Mouse (Mus musculus) left cerebral cortex, adult 18-20 months (tissue): ENCODE measurements around the gene Atg2a. TPM values are rescaled to one million over a fixed set of nuclear protein-coding genes. Genes with fewer than 3 reads are reported as not detected.
A peak's percentile ranks its signal among the peaks of the same experiment; 100 is the strongest.

Experiments
- DNase-seq, 2 experiments: peaks; one replicate each; pipeline ENCODE4 v3.0.0; 2021 to 2022; ENCODE audit warnings: low spot score in 2 of 2, mixed read lengths in 1 of 2
- total RNA-seq, 2 experiments: library from RNA; stranded (reverse); gene quantifications; 2 replicates each; pipeline ENCODE4 v1.2.3; 2021

Gene Atg2a
- total RNA-seq, 2 experiments from 2014 or later, result 31.5 to 33.9 TPM

DNA sequence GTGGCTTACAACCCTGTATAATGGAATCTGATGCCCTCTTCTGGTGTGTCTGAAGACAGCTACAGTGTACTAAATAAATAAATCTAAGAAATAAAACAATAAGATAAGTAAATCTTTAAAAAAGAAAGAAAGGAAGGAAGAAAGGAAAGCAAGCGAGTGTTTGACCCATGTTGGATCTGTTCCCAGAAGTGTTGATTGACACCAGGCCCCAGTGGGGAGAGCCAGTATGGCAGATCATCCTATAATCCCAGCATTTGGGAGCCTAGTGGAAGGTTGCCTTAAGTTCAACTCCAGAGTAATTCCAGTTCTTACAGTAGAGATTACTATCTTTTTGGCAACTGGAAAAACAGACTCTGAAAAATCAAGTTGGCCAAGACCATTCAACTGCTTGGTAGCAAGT lies 4.3 kb downstream of the Atg2a start:
- DNase-seq, result no peak

DNA sequence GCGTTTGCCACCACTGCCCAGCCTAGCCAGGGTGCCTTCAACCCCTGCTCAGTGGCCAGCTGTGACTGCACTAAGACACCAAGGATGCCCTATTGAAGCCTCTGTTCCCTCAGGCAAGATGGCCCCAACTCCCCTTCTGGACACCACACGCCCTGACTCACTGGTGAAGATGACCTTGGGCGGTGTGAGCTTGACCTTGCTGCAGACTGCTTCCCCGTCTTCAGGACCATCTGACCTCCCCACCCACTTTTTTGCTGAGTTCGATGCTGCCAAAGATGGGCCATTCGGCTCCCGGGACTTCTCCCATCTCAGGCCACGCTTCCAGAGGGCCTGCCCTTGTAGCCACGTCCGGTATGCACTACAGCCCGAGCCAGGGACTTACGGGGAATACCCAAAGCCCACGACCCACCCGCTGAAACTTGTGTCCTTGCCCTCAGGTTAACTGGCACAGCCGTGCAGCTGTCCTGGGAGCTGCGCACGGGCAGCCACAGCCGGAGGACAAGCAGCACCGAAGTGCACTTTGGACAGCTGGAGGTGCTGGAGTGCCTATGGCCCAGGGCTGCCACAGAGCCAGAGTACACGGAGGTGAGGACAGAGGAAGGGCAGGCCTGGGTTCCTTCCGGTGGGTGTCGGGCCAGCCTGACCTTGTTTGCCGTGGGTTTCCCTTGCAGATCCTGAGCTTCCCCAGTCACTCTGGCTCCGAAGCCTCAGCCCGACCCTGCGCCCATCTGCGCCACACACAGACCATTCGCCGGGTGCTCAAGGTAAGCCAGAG lies 6.2 kb downstream of the Atg2a start:
- no peak for DNase-seq

DNA sequence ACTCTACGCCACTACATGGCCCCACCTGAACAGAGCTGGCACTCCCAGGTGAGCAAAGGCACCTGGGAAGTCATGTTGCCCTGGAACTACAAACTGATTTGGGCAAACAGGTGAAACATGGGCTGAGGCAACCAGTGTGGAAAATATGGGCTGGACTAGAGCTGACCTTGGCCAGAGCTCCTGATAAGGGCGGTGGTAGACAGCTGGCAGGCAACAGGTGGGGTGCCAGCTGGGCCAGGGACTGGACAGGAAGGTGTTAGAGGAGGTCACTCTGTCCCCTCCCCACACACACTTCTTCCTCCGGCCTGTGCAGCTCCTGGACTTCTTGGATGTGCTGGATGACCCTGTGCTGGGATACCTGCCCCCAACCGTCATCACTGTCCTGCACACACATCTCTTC lies 11.6 kb downstream of the Atg2a start:
- DNase-seq, result no peak

DNA sequence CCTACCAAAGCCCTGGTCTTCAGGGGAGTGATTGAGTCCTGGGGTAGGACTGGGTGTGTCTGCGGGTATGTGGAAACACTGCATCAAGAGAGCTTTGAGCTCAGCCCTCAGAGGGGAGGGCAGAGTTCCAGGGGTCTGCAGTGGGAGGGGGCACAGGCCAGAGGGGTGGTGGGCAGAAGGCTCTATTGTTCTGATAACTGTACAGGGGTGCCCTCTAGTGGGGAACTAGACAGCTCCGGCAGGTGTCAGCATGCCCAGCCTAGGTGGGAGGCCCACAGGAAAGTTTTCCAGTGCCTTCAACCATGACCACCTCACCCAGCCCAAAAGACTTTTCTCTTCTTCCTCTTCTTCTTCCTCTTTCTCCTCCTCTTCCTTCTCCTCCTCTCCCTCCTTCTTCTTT lies 19.0 kb downstream of the Atg2a start:
- DNase-seq, result no peak

GRCm38 (mm10) chr19:6260946-6261345 lies 19.5 kb downstream of the Atg2a start:
- no peak for DNase-seq

GRCm38 (mm10) chr19:6261379-6261778 lies 19.9 kb downstream of the Atg2a start:
- DNase-seq, result no peak

- peak; percentile 50 to 59 for DNase-seq
These were observed 20.8 kb downstream of the Atg2a start for GRCm38 (mm10) chr19:6262222-6262621.

DNA sequence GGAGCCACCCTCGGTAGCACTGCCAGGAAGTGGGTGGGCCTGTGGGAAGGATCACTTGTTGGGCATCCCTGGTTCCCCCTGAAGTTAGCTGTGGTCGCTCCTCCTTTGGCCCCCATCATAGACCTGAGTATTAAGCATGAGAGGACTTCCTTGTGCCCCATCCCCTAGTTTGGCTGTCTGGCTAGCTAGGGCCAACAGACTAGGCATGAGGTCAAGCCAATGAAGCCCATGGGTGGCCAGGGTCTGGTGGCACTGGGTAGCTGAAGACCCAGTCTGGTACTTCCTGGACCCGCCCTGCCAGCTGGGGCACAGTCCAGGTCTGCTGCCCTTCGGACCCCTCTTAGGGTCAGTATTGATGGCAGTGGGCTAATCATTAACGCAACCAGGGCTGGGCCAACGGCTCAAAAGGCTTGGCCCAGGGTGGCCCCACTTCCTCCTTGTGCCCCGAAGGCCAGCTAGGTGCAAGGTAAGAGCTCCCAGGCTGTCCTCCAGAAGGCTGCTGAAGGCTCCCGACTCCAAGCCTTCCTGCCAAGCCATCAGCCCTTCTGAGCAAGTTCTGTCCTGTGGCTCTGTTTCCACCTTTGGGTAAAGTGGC lies 21.5 kb downstream of the Atg2a start:
- DNase-seq, result no peak

GRCm38 (mm10) chr19:6264200-6264599 lies 22.7 kb downstream of the Atg2a start:
- DNase-seq, result peak; percentile 38 to 52

DNA sequence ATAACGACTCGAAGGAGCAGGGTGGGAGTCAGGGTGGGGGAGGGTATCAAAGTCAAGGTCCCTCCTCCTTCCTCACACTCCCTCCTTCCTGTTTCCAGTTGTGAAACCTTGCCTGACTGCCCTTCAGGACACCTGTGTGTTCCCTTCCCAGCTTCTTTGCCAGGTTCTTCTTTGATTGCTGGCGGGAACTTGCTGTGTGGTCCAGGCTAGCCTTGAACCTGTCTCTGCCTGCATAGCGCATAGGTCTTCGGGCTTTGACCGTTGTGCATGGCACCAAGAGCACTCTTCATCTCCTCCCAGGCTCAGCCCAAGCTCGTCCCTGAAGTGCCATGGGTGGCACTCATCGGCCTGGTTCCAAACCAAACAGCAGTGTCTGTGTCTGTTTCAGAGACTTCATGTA lies 23.5 kb downstream of the Atg2a start:
- DNase-seq, result no peak

DNA sequence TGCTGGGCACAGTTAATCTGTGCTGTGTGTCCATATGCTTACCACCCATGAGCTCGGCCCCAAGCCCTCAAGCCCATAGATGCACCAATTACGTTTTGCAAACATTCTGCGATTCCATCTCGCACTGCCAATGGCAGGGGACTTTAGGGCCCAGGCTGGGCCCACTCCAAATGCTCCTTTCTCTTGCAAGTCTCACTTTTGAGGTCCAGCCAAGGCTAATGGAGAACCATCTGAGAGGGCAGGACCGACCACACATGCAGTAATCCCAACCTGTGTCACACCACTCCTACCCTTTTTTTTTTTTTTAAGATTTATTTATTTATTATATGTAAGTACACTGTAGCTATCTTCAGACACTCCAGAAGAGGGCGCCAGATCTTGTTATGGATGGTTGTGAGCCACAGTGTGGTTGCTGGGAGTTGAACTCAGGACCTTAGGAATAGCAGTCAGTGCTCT lies 24.3 kb downstream of the Atg2a start:
- DNase-seq, result no peak

GRCm38 (mm10) chr19:6267306-6268169 lies 26.1 kb downstream of the Atg2a start:
- DNase-seq, result no peak

GRCm38 (mm10) chr19:6268170-6268528 lies 26.7 kb downstream of the Atg2a start:
- DNase-seq, result peak; percentile 83 to 86

DNA sequence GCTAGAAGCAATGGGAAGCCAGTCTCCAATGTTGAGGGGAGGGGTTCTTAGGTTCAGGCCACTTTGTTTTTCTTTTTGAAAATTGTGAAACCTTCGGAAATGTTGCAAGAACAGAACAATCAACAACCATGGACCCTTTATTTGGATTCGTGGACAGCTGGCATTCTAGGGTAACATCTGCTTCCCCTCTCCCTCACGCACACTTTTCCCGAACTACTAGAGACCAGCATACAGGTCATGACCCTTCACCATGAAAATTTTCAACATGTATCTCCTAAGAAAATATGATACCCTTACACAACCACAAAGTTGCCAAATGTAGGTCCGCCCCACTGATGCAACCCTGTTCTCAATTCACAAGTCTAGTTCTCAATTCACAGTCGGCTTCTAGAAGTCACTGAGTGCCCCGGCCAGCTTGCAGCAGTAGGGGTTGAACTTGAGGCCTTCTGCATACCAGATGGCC lies 27.2 kb downstream of the Atg2a start:
- no peak for DNase-seq

DNA sequence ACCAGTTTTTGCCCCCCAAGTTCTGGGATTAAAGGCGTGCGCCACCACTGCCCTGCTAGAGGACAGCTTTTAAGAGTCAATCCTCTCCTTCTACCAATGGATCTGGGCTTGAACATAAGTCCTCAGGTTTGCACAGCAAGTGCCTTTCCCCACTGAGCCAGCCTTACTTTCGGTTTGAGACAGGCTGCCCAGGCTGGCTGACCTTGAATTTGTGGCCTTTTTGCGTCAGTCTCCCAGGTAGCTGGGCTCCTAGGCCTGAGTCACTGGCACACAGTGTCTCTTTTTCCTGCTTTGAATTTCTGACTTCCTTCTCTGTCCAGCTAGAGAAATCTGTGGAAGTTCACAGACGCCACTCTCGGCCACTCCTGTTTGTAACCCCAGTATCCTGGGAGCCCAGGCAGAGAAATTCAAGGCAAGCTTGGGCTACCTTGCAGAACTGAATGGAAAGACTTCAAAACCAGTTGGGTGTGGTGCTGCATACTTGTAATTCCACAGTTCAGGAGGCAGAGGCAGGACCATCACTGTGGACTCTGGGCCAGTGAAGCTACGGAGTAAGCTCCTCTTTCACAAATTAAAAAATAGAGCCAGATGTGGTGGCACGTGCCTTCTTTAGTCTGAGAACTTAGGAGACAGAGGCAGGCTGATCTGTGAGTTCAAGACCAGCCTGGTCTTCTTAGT lies 28.5 kb downstream of the Atg2a start:
- no peak for DNase-seq

DNA sequence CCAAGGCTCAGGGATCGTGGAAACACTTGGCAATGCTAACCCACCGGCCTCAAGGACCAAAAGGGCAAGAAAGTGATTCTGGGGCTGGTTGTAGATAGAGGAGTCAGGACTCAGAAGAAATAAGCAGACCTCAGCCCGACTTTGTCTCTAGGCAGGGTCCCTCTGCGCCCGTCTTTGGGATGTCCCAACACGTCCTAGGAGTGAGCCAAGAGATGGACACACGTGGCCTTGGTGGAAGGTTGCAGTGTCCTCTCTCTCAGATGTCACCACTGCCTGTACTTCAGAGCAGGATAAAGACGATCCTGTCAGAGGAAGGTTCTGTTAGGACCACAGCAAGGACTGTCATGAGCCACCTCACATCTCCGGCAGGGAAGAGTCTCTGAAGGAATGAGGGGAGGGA lies 29.2 kb downstream of the Atg2a start:
- DNase-seq, result no peak

DNA sequence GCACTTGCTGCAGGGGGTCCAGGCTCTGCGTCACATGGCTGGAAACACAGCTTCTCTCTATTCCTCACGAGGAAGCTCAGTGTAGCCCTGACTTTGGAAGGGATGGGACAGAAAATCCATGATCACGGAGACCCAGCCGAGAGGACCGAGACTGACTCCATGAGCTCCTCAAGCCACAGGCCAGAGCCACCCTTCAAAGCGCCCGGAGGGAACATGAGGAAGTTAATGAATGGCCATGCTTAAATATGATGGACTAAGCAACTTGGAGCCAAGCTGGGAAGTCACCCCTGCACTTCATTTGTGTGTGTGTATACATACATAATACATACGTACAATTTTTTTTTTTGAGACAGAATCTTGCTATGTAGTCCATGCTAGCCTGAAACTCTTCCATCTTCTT lies 29.7 kb downstream of the Atg2a start:
- no peak for DNase-seq

GRCm38 (mm10) chr19:6272053-6272452 lies 30.6 kb downstream of the Atg2a start:
- no peak for DNase-seq

GRCm38 (mm10) chr19:6272738-6273137 lies 31.3 kb downstream of the Atg2a start:
- DNase-seq, result peak in 1 of 2 experiments; percentile 42

DNA sequence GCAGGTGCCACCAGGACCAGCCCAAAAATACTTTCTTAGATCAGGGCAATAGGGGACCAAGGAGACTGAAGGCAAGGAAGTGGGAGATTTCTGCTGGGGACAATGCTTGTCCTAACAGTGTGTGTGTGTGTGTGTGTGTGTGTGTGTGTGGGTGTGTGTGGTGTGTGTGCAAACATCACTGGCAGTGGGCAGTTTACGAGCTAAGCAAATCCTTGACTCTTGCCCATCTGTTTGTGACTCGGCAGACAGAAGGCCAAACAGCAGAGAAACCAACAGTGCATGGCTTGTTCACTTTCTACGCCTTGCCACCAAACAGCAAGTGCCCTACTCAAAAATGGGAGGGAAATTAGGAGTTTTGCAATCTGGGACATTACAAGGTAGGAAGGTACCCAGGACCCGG lies 32.1 kb downstream of the Atg2a start:
- no peak for DNase-seq

DNA sequence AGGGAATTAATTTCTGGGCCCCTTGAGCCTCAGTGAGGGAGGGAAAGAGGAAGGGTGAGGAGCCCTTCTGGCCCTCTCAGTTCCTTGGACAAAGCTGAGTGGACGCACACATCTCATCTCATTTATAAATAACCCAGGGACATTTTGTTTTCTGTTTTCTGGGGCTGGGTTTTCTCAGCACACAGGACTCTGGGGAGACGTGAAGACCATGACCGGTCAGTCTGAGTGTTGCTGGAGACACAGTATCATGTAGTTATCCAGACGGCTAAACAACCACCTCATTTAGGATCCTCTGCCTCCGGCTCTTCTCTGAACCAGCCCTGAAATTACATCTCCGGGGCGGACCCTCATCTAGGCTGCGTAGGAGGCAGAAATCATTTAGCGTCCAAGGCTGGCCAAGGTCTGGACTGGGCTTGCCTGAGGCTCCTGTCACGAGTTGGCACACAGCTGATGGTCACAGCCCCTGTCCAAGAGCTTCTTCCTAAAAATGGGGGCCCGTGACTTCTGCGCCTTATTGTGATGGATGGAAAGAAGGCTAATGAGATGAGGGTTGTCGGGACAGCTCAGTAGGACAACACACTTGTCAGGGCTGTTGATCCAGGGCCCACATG lies 32.6 kb downstream of the Atg2a start:
- no peak for DNase-seq
